Mouse (Mus musculus) gastrocnemius, postnatal 4 days (tissue): ENCODE data around the gene Gm5936. TPM values are rescaled to one million over a fixed set of nuclear protein-coding genes. Genes with fewer than 3 reads are reported as not detected.
"Not testable (repeated sequence)": the region's sequence is repeated elsewhere in the genome, so short reads cannot be mapped to it uniquely, and the experiment has no call there.

Experiments
- DNase-seq, 2 experiments: peaks; one replicate each; pipeline ENCODE4 v3.0.0; 2021 to 2022; ENCODE audit warnings: low spot score in 2 of 2, mixed read lengths in 2 of 2
- long read RNA-seq, 2 experiments: library from polyadenylated mRNA; stranded (forward); transcript quantifications; one replicate each; pipeline ENCODE4 v2.0.0; 2021
- total RNA-seq, 2 experiments: library from RNA; stranded (reverse); gene quantifications; 2 replicates each; pipeline ENCODE4 v1.2.3; 2021

Gene Gm5936
- not detected for total RNA-seq
- long read RNA-seq, experiment 1, result 0 reads
- long read RNA-seq, experiment 2, result 0 reads

- DNase-seq, result peak in 1 of 2 experiments; percentile 12
These were observed at the start of gene Gm5936 for GRCm38 (mm10) chrX:74836842-74837522. Gene Gm5936 (plus strand): TSS chrX:74837196.

GRCm38 (mm10) chrX:74856104-74856503 is 19.1 kb downstream of the Gm5936 start:
- DNase-seq, result not testable (repeated sequence)

GRCm38 (mm10) chrX:74880123-74880522 is 43.1 kb downstream of the Gm5936 start:
- DNase-seq, result peak in 1 of 2 experiments; percentile 29

Other genes with a start within 250 kb of the Gm5936 start
- gene Olfr1325, start 244.5 kb upstream of the Gm5936 start, total RNA-seq, result not detected
- under 1 TPM in 1 of 2 experiments, not detected in 1; 0.10 TPM for gene Gm5640, start 191.6 kb upstream of the Gm5936 start, total RNA-seq
- gene Gm6890, start 96.3 kb upstream of the Gm5936 start, total RNA-seq, result not detected
- gene Gab3, start 248.3 kb downstream of the Gm5936 start, total RNA-seq, result 1 to 10 TPM; 3.3 TPM